Mouse (Mus musculus) ES-E14 (cell line): ENCODE measurements at regions not wholly inside any gene's neighbourhood (a gene's known extent, or its start where the extent isn't known, plus 50 kb on each side); places are given as distances from the start of the nearest gene placed in this dataset.

Experiments
- DNase-seq: peaks from one replicate; pipeline ENCODE4 v3.0.0-alpha.2; 2013; ENCODE audit warnings: low read depth, low spot score
- H3K27ac ChIP-seq: 2 replicates; pipeline ENCODE4 v1.5.1; 2012; ENCODE audit warnings: low read depth, mild to moderate bottlenecking, low read length, moderate library complexity, mixed read lengths; ENCODE audit not compliant: poor library complexity, insufficient read depth, severe bottlenecking
- H3K36me3 ChIP-seq: 2 replicates; pipeline ENCODE4 v1.6.1; 2012; ENCODE audit warnings: mild to moderate bottlenecking, low read length, moderate library complexity, mixed read lengths; ENCODE audit not compliant: control insufficient read depth, poor library complexity, insufficient read depth, severe bottlenecking
- H3K4me1 ChIP-seq, 2 experiments: fragments of 150-350 bp in 1 of 2; sonication (generic) in 1 of 2; 2 replicates each; pipeline ENCODE4 v1.6.1; 2012; ENCODE audit warnings: low read length in 2 of 2, mild to moderate bottlenecking in 1 of 2, mixed read lengths in 1 of 2; ENCODE audit not compliant: control insufficient read depth in 2 of 2, insufficient read depth in 2 of 2, poor library complexity in 1 of 2
- H3K4me3 ChIP-seq, 2 experiments: fragments of 150-350 bp in 1 of 2; sonication (generic) in 1 of 2; 2 replicates each; pipeline ENCODE4 v1.5.1; 2012; ENCODE audit warnings: low read length in 2 of 2, low read depth in 1 of 2, mild to moderate bottlenecking in 1 of 2, mixed read lengths in 1 of 2; ENCODE audit not compliant: insufficient read depth in 1 of 2, poor library complexity in 1 of 2, severe bottlenecking in 1 of 2
- H3K9ac ChIP-seq: 2 replicates; pipeline ENCODE4 v1.6.1; 2012; ENCODE audit warnings: low read depth, mild to moderate bottlenecking, low read length, mixed read lengths; ENCODE audit not compliant: poor library complexity, insufficient read depth, severe bottlenecking
- H3K9me3 ChIP-seq: fragments of 150-350 bp; sonication (generic); 2 replicates; pipeline ENCODE4 v1.6.1; 2012; ENCODE audit warnings: low read depth, mild to moderate bottlenecking, low read length; ENCODE audit not compliant: control insufficient read depth, insufficient read depth
- CHD2 ChIP-seq: IDR thresholded peaks from 2 replicates; pipeline ENCODE4 v1.6.1; 2014; ENCODE audit warnings: mild to moderate bottlenecking, low read depth, low read length, inconsistent platforms
- HCFC1 ChIP-seq: IDR thresholded peaks from 2 replicates; pipeline ENCODE4 v1.6.1; 2012; ENCODE audit warnings: low read length, inconsistent platforms, borderline replicate concordance; ENCODE audit not compliant: insufficient read depth
- MAFK ChIP-seq: IDR thresholded peaks from 2 replicates; pipeline ENCODE4 v1.6.1; 2014; ENCODE audit warnings: mild to moderate bottlenecking, low read depth, low read length, inconsistent platforms; ENCODE audit not compliant: insufficient read depth
- ZC3H11A ChIP-seq: IDR thresholded peaks from 2 replicates; pipeline ENCODE4 v1.6.1; 2012; ENCODE audit warnings: low read depth, mild to moderate bottlenecking, inconsistent platforms, low read length, borderline replicate concordance
- ZNF384 ChIP-seq: IDR thresholded peaks from 2 replicates; pipeline ENCODE4 v1.6.1; 2012; ENCODE audit warnings: low read depth, low read length, inconsistent platforms
- in situ Hi-C, 2 experiments: fragments of 600-800 bp; cut with MboI; formaldehyde crosslinking; loops; one replicate each; pipeline ENCODE4 v1.15.1; 2025; ENCODE audit warnings: low sequenced_read_pairs in 2 of 2, inconsistent platforms in 1 of 2; ENCODE audit not compliant: unreplicated experiment in 2 of 2

GRCm38 (mm10) chr14:89325116-89325515, 853.9 kb upstream of the Pcdh20 start:
- TF ChIP-seq MAFK (peak; percentile 69; the same call in 1 of the 2 replicates), ZC3H11A (no peak), CHD2 (no peak; the same call in 1 of the 2 replicates), HCFC1 (no peak), ZNF384 (no peak)
- in situ Hi-C loops, result no loop called here
- H3K27ac ChIP-seq, result no peak overlapping the region; the same call in 1 of the 2 replicates
- no peaks in the 10 kb centered on the region for H3K36me3 ChIP-seq
- peak; percentile 56 for DNase-seq
- no peak overlapping the region for H3K4me3 ChIP-seq
- no peak overlapping the region for H3K9ac ChIP-seq
- H3K9me3 ChIP-seq, result no peaks in the 10 kb centered on the region
- H3K4me1 ChIP-seq, result peaks cover 0 to 5% of the 10 kb centered on the region in 2 experiments; a peak in 3 of 4 replicates

- no peak overlapping the region for H3K27ac ChIP-seq
- no peak overlapping the region for H3K9ac ChIP-seq
- in situ Hi-C loops, result no loop called here
- H3K36me3 ChIP-seq, result no peaks in the 10 kb centered on the region
- no peak for DNase-seq
- no peaks in the 10 kb centered on the region for H3K9me3 ChIP-seq
- TF ChIP-seq MAFK, result no peak
- no peak for TF ChIP-seq HCFC1
- TF ChIP-seq ZC3H11A, result no peak
- no peak for TF ChIP-seq ZNF384
- TF ChIP-seq CHD2, result no peak
- no peaks in the 10 kb centered on the region for H3K4me1 ChIP-seq
- no peak overlapping the region for H3K4me3 ChIP-seq
Observed at GRCm38 (mm10) chr14:89308506-89308905, 837.3 kb upstream of the Pcdh20 start.
